Mouse (Mus musculus): Measurements from ENCODE around the gene Tbkbp1.

DNA sequence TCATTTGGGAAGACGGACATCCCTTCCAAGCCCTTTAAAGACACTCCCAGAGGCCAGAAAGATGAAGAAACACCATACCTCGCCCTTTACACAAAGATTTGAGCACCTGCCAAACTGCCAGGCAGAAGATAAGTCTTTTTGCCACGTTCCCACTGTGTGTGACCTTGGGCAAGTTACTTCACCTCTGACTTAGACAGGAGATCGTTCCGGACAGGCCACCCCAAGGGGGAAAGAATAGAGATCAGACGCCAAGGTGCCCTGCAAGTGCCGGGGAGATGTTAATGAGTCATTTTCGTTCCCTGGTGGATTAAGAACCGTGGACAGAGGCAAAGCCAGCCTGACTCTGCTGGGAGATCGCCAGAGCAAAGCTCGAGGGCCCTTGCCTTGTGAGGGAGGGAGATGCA, 730 bp upstream of the Tbkbp1 start:
- no peak for TF ChIP-seq CTCF (IDR thresholded peaks at IDR 0.05; ENCODE audit: low read depth, low read length)
- no peak for TF ChIP-seq GATA1 (IDR thresholded peaks at IDR 0.05; ENCODE audit: borderline replicate concordance, low read length)
- TF ChIP-seq POLR2AphosphoS5 (IDR thresholded peaks at IDR 0.05; ENCODE audit: insufficient replicate concordance, low read depth, low read length) = no peak

Measured in G1E (cell line).